Mouse (Mus musculus) thymus, postnatal 14 days (tissue): ENCODE results near the gene Zbtb42.

Experiments
- DNase-seq: peaks from one replicate; pipeline ENCODE4 v3.0.0; 2021

Zbtb42 gene

DNA sequence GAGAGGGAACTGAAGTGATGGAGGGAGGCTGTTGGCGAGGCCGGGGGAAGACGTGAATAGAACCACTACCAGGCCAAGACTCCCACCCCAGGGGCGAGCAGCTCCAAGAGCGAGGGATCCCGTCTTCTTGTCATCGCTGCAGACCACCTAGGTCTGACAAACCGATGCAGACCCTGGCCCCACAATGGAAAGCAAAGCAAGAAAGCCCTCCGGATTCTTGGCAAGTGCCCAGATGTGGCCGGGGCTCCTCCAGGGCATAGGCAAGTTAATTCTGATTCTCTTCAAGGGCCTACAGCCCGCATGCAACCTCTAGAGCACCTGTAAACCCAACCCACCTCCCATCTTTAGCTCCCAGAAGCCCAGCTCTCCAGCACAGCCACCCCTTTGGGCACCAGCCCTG lies 15.3 kb upstream of the Zbtb42 start:
- no peak for DNase-seq

DNA sequence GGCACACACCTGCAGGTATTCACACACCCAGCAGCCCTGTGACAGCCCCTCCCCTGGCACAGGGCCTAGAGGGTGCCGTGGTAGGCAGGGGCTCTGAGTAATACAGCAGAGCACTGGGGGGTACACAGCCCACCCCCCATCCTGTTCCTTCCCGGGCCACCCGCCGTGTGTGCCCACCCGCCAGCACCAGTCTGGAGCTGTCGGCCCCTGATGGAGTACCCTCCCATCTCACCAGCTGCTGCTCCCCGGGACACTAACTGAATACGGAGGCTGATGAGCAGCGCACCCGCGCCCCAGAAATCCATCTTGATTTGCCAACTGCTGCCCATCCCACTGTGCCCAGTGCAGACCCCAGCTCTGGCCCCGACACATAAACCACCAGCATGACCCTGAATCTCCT lies 14.9 kb upstream of the Zbtb42 start:
- no peak for DNase-seq

DNA sequence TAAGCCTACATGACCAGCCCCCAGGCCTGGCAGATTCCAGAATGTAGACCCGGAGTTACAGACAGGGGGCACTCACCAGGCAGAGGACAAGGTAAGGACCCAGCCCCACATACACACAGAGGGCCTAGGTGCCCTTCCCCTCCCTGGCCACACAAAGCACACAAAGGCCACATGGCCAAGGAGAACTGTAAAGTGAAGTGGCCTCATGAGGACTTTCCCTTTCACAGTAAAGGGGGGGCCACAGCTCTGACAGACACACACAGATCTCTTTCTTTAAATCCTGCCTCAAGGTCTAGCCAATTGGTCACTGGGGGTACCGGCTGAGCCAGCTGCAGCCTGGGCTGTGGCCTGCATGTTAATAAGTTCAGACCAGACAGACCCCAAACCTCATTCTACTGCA lies 14.5 kb upstream of the Zbtb42 start:
- no peak for DNase-seq

DNA sequence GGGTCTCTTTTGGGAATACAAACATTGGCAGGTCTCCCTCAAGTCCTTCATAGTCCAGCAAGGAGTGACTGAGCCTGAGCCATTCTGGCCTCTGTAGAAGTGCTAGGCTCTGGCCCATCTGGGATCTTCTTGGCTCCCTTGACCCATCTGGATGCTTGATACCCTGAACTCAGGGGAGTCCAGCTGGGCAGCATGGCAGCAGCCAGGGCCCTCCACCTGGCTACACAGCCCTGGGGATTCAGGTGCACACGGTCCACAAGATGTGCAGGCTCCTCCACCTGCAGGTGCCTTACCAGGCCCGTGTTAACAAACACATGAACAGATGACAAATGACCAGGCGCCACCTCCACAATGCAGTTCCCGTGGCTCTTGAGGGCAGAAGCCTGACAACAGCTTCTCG lies 14.0 kb upstream of the Zbtb42 start:
- DNase-seq: no peak

DNA sequence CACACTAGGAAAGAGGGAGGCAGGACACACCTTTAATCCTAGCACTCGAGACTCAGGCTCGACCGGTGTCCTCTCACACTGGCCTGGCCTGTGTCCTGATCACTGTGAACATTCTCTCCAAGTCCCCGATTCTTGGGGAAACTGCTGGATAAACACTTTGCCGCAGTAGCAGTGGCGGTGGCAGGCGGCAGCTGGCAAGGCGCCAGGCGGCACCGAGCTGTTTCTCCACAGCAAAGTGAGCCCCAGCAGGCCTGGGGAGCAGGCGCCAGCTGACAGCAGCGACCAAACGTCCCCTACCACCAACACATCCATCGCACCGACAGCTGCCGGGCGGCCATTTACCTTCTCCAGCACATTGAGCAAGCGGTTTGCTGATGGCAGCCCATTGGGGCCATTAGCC lies 13.2 kb upstream of the Zbtb42 start:
- DNase-seq: no peak

DNA sequence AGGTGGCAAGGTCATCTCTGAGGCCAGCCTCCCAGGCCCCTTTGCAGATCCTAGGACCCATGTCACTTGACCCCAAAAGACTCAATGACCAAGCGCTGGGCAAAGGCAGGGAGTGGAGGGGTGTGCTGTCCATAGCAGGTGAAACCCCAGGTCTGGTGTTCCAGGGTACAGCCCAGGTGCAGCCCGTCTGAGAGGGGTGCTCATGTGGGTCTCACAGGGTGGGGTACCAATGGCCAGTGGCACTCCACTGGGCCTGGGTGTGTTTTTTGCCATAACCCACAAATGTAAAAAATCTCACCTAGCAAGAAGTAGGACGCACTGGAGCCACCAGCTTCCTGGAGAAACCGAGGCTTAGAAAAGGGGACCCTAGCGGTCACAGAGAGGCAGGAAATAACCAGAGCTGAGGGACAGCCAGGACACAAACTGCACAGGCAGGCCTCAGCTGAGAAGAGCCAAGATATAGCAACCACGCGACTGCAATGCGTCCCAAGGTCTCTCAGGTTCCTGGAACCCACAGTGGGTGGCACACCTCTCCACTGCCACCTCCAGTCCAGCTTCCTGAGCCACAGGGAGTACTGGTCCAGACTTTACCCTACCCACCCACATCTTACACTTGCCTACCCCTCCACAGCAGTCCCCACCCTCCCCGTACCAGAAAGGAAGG lies 12.6 kb upstream of the Zbtb42 start:
- no peak for DNase-seq

DNA sequence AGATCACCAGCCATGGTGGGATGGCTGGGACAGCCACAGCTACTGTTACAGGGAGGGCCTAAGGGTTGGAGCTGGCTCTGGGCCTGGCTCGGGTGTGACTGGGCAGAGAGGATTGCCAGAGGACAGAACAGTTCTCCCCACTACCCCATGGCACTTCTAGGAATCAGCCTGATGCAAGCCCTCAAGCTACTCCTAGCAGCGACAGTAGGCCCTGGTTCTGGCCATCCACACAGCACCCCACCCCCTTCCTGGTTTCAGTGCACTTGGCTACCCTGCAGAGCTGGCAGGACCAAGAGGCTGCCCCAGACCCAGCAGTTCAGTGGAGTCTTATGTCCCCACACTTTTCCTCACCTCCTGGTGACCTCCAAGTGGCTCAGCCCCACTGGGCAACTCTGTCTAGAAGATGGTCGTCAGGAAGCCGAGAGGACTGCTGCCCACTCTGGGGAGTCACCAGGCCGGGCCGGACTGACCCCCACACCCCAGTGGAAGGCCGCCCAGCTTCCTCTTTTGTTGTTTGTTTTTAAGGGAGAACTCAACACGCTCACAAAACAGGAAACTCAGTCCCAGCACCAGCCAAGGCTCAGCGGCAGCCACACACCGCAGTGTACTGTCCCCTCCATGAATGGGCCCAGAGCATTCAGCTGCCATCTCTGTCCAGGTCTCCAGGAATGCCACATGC lies 10.9 kb upstream of the Zbtb42 start:
- no peak for DNase-seq

DNA sequence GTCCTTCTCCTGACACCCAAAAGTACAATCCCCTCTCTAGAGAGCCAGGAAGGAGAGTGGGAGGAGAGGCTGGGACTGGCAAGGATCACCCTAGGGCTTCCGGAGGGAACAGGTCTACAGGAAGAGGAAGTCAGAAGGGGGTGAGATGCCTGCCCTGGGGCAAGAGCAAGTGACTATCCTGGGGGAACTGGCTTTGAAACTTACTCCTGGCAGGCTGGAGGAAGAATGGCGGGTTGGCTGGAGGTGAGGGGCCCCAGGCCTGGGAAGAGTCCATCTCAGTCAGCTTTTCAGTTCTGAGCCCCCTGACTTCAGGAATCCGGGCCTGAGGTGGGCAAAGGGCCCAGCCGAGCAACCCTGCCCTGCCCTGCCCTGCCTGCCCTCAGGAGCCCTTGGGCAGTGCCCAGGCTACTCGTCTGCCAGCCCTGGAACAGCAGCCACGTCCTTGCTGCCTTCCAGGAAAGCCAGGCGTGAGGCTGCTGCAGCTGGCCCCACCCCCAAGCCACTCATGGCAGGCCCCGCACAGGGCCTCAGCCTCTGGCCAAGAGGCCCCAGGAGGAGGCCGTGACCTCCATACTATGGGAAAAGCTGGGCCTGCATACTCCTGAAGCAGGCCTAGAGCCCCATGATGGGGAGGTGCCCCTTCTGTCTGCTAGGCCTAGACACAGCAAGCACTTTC lies 7.8 kb upstream of the Zbtb42 start:
- no peak for DNase-seq

DNA sequence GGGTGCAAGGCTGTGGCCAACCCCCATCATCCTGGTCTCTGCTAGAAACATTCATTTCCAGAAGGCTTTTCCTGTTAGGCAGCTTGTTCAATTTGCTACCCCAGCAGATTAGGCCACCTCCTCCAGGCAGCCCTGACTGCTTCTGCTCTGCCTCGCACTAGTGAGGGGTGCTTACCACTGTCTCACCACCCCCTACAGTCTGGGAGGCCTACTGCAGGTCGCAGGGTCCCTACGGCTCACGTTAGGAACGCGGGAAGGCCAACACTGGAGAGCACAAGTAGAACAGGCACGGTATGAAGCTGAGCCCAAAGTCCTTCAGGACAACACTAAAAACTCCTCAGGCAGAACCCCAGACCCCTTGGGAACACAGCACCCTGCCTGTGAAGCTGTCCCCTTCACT lies 6.7 kb upstream of the Zbtb42 start:
- DNase-seq: no peak

DNA sequence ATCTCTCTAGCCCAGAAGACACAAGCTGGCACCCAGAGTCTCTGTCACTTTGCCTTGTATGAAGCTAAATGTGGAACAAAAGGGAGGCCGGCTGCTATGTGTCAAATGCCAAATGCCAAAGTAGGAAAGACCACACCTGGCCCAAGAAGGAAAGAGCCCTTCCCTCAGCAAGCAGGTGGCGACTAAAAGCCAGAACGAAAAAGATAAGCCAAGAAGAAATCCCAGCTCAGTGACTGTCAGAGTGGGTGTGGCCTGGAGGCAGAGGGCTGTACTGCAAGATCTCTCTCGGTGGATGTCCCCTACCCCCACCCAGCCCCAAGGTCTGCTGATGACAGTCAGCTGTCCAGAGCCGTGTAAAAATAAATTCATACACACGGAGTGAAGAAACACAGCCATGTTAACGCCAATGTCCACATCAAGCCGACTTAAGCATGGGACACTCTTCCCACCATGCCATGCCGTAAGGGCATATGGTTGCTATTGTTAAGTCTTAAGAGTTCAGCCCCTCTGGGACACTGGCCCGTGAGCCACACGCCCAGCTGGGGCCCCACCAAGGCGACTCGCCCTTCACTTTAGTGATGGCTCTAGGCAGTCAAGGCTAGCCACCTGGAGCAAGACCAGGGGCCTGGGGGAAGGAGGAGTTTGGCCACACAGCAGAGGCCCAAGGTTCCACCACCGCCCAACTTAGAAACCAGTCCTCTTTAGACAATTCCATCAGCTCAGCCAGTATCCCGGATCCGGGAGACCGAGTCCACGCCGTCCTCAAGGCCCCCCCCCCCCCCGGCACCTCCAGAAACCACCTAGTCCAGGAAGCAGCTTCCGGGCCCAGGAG lies 5.7 kb upstream of the Zbtb42 start:
- peak; percentile 40 for DNase-seq

DNA sequence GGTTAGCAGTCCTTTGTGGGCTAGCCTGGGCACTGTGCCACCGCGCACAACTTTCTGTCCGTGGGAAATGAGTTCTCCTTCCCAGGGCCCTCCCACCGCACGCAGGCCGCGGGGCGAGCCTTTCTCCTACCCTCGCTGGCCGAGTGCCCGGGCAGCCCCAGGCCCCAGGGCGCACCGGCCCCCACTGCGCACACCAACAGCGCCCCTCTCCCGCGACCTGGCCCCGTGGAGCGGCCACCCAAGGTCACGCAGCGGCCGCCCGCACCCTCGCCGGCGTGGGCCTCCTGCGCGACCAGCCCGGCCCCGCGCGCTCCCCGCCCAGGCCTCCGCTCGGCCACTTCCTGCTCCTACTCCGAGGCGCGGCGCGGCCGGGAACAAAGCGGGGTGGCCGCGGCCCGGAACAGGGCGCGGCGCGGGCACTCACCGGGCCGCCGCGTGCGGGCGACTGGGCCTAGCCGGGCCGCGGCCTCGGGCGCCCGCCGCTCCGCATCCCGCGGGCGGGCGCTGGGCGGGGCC lies 5.0 kb upstream of the Zbtb42 start:
- peak; percentile 59 for DNase-seq

DNA sequence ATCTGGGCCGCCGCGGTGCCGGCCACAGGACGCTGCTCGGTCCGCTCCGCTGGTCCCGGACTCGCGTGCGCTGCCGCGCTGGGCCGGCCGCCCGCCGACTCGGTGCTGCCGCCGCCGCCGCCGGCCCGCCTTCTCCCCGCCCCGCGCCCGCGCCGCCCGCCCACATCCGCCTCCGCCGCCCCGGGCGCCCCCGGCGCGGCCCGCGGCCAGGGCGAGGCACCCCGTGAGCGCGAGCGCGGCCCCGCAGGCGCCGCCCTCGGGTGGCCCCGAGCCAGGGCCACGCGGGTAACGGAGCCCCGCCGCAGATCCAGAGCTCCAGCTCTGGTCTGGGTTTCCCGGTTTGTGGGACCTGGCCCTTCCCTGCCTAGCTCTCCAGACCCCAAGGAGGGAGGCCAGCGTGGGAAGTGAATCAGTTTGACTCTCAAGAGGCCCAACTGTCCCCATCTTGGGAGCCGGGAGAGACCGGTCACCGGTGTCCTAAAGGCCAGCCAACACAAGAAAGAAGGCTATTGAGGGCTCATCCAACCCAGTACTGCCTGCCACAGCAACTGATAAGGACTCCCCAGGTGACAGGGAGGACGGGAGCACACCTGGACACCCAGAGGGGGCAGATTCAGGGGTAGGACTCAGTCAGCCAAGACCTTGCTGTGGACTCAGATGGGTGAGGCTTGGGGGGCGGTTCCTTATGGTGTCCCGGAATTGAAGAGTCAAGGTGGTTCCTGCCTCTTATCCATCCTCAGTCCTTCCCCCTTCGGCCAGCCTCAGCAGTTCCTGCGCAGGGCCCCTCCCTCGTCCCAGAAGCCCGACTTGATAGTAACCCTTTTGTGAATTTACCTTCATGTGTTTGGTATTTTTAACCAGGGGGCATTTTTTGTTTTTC lies 4.3 kb upstream of the Zbtb42 start, which contains the start of gene Akt1:
Akt1 (minus strand) TSS at position 753 of the 880 bp plus-strand sequence.
- DNase-seq: peak; percentile 69

DNA sequence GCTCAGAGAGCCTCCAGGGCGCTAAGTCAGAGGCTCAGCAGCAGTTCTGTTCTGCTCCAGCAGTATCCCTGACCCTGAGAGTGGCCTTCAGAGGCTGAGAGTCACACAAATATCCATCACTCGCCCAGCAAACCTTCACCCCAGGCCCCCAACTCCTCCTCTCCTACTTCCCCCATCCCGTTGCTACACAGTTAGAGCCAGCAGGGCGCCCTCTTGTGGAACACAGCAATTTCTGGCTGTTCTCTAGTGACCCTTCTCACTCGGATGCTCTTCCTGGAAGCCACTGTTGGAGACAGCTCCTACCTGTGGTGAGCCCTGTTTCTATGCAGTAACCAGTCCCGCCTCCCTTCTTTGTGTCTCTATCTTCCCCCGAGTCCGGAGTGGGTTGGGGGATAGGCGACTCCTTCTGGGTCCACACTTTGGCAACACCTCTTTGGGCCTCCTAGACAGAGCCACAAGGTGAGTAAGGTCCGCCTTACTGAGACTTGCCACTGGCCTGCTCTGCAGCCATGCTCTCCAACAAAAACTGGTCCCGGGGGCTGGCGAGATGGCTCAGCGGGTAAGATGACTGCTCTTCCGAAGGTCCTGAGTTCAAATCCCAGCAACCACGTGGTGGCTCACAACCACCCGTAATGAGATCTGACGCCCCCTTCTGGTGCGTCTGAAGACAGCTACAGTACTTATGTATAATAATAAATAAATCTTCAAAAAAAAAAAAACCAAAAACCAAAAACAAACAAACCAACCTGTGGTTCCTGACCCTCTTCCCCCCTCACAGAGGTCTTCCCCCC lies 3.2 kb upstream of the Zbtb42 start:
- DNase-seq: peak; percentile 91

DNA sequence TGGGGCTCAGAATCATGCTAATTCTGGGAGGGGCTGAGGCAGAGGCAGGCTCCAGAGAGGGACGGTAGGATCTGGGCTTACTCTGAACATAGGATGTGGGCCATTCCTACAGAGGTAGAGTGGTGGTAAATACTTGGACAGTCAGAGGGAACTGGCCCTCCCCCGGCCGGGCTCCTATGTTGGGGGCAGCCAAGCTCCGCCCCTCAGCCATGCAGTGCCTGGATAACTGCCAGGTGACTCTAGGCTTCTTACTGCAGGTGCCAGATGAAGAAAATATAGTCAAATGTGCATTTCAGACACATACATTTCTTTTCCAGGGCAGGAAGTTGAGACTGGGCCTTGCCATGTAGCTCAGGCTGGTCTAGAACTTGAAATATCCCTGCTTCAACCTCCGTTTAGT lies 1.6 kb upstream of the Zbtb42 start:
- no peak for DNase-seq

DNA sequence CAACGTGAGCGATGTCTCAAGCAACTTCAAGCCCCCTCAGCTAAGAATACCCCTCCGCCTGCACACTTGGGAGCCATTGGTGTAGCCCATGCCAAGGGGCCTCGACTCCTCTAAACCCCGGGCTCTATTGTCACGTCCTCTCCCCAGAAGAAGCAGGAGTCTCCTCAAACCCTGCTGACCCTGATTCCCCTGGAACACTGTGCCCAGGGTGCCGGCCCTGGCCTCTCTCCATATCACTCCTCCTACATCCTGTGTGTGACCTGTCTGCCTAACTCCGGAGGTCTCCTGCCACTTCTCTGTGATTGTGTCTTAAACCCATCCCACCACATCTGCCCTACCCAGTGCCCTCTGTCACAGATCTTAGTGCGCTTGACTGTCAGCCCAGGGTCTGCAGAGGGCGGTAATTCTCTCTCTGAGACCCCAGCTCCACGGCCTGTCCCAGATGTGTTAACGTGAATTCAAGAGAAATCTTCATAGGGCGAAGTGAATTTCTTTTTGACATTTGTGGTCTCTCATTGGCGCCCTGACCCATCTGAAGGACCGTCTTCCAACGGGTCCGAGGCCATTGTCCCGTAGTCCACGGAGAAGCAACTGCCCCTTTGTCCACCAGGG lies 579 bp upstream of the Zbtb42 start:
- DNase-seq: no peak

DNA sequence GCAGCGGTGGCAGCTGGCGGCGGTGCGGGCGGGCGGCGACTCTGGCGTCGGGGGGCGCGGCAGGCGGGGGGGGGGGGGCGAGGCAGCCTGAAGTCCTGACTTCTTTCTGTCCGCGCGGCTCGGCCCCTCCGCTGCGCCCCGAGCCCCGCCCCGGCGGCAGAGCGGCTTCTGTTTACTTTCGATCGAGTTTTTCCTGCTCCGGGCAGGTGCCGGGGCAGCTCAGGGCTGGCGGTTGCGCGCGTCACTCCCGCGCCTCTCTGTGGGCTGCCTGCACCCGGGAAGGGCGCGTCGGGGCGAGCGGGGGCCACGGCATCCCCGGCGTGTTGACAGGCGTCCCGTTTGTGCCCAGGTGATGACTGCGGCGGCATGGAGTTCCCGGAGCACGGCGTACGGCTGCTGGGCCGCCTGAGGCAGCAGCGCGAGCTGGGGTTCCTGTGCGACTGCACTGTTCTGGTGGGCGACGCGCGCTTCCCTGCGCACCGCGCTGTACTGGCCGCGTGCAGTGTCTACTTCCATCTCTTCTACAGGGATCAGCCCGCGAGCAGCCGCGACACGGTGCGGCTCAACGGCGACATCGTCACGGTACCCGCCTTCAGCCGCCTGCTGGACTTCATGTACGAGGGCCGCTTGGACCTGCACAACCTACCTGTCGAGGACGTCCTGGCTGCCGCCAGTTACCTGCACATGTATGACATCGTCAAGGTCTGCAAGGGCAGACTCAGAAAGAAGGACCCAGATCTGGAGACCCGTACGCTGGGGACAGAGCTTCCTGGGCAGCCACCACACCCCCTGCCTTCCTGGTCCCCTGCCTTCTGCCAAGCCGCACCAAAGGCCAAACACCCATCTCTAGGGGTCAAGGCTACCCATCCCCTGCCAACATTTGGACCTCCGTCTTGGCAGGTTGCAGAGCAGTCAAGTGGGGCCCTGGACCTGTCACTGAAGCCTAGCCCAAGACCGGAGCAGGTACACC lies 684 bp downstream of the Zbtb42 start:
- DNase-seq: peak; percentile 66

DNA sequence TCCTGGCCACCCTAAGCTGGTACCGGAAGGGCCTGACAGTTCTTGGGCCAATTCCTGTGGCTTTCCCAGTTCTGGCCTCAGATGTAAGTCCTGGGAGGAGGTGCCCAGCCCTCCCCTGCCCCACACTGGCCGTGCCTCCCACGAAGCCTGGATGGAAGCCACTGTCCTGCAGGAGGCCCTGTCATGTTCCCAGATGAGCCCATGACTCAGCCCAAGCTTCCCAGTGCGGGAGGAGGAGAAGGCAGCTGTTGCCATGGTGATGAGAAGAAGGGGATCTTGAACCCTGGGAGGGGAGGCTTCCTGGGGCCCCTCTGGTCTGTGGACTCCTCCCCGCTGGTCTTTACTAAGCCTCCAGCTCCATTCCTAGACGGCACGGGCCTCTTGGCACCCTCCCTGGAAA lies 4.7 kb downstream of the Zbtb42 start:
- DNase-seq: no peak

DNA sequence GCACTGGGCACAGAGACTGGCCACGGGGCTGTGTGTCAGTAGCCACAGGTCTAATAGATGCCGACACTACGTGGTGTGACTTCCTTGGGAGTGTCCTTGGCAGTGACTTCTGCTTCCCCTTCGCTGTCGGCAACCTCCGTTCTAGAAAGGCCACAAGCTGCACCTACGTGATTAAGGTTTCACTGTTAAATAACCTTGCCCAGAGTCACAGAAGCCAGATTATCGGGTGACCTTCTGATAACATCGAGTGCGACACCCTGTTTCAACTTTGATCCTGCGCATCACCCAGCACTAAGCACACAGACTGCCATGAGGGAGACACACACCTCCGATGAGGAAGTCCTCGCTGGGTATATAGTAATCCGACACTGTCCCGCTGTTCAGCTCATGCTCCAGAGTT lies 9.8 kb downstream of the Zbtb42 start:
- DNase-seq: no peak
